Mouse (Mus musculus) heart, adult 8-10 months (tissue): ENCODE results near the gene Zfp865. TPM values are rescaled to one million over a fixed set of nuclear protein-coding genes. Genes with fewer than 3 reads are reported as not detected.

ENCODE experiments used
- DNase-seq: peaks from one replicate; pipeline ENCODE4 v3.0.0; 2022; ENCODE audit warnings: low spot score
- total RNA-seq, 4 experiments: library from RNA; stranded (reverse); gene quantifications; 2 replicates each; pipeline ENCODE4 v1.2.4; 2022

The Zfp865 gene
- total RNA-seq, 4 experiments from 2014 or later = 11.5 to 13.3 (median 12.8) TPM

GRCm38 (mm10) chr7:5080010-5080751 lies 60.0 kb downstream of the Zfp865 start, which contains the start of gene Epn1:
TSS of gene Epn1 (plus strand) at chr7:5080235.
- peak; percentile 97 for DNase-seq

DNA sequence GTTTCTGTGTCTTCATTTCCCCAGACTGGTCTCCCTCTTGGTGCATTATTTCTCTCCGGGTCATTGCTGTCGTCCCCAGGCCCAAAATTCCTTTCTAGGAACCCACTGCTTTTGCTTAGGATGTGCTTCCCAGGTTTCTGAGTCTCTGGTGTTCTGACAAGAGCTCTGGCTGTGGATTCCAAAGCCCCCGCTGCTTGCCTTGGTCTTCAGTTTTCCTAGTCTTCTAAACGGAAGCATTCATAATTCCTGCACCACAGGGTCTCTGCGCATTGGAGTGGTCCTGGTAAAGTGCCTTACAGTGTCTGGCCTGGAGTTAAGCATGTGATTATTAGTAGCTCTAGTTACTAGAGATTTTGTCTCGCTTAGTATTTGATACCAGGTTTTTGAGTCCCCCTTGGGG lies 60.6 kb downstream of the Zfp865 start:
- no peak for DNase-seq

DNA sequence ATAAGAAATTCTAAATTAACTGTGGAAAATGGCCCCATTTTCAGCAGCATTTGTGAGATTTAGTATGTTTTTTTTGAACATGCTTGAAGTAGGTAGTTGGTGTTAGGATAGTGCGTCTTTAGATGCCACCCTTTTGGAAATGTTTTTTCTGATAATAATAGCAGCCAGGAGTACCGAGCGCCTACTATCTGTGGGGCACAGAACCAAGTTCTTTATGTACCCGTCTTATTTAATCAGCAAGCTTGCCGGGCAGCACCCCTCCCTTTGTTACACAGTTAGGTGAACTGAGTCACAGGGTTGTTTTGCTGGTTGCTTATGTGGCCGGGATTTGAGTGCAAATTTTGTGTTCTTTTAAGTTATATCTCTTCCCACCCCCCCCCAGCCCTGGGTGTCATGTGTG lies 61.1 kb downstream of the Zfp865 start:
- no peak for DNase-seq

GRCm38 (mm10) chr7:5081939-5082338 lies 61.8 kb downstream of the Zfp865 start:
- no peak for DNase-seq

- no peak for DNase-seq
Observed at GRCm38 (mm10) chr7:5083325-5084105, 63.3 kb downstream of the Zfp865 start.

- DNase-seq = no peak
Observed at GRCm38 (mm10) chr7:5085512-5085911, 65.3 kb downstream of the Zfp865 start.

Other genes starting within 250 kb of the Zfp865 start
- gene Fam71e2, start 249.1 kb upstream of the Zfp865 start, total RNA-seq = not detected
- under 1 TPM in 1 of 4 experiments, not detected in 3; 0.19 TPM for gene Il11, start 237.5 kb upstream of the Zfp865 start, total RNA-seq
- not detected for gene Tmem190, start 237.4 kb upstream of the Zfp865 start, total RNA-seq
- 1 to 10 TPM; 2.2 to 5.5 (median 5.0) TPM for gene Tmem238, start 230.7 kb upstream of the Zfp865 start, total RNA-seq
- 100 to 1,000 TPM; 453 to 560 (median 508) TPM for gene Rpl28, start 227.5 kb upstream of the Zfp865 start, total RNA-seq
- gene Ube2s, start 207.8 kb upstream of the Zfp865 start, total RNA-seq = 100 to 1,000 TPM in 1 of 4 experiments, 10 to 100 TPM in 3; 76.2 to 103 (median 88.7) TPM
- under 1 TPM in 3 of 4 experiments, not detected in 1; 0.09 to 0.56 (median 0.25) TPM for gene Shisa7, start 175.7 kb upstream of the Zfp865 start, total RNA-seq
- 1 to 10 TPM; 5.3 to 6.1 (median 6.0) TPM for gene Isoc2b, start 150.1 kb upstream of the Zfp865 start, total RNA-seq
- gene Isoc2a, start 143.2 kb upstream of the Zfp865 start, total RNA-seq = 10 to 100 TPM; 52.2 to 62.9 (median 54.4) TPM
- gene Gm36210, start 113.9 kb upstream of the Zfp865 start, total RNA-seq = under 1 TPM in 2 of 4 experiments, not detected in 2; 0.22 to 0.43 TPM
- 1 to 10 TPM; 6.4 to 8.4 (median 7.5) TPM for gene Zfp628, start 105.2 kb upstream of the Zfp865 start, total RNA-seq
- gene Nat14, start 98.3 kb upstream of the Zfp865 start, total RNA-seq = 1 to 10 TPM; 4.7 to 6.7 (median 5.3) TPM
- 1 to 10 TPM; 1.4 to 2.5 (median 1.9) TPM for gene Ssc5d, start 94.6 kb upstream of the Zfp865 start, total RNA-seq
- 10 to 100 TPM; 27.3 to 40.6 (median 33.1) TPM for gene Sbk2, start 56.0 kb upstream of the Zfp865 start, total RNA-seq
- gene Sbk3, start 49.2 kb upstream of the Zfp865 start, total RNA-seq = 10 to 100 TPM; 28.3 to 70.4 (median 46.3) TPM
- 10 to 100 TPM in 3 of 4 experiments, 1 to 10 TPM in 1; 9.7 to 19.8 (median 11.8) TPM for gene Zfp579, start 24.2 kb upstream of the Zfp865 start, total RNA-seq
- 10 to 100 TPM in 2 of 4 experiments, 1 to 10 TPM in 2; 7.2 to 12.1 (median 9.5) TPM for gene Zfp524, start 6.0 kb upstream of the Zfp865 start, total RNA-seq
- gene Fiz1, start 5.7 kb upstream of the Zfp865 start, total RNA-seq = 10 to 100 TPM; 15.2 to 25.9 (median 17.5) TPM
- not detected for gene Gm44973, start 4.9 kb upstream of the Zfp865 start, total RNA-seq
- gene Ccdc106, start 177 bp downstream of the Zfp865 start, total RNA-seq = under 1 TPM in 1 of 4 experiments, not detected in 3; 0.22 TPM
- under 1 TPM in 1 of 4 experiments, not detected in 3; 0.37 TPM for gene 4632433K11Rik, start 13.7 kb downstream of the Zfp865 start, total RNA-seq
- gene Zfp784, start 18.1 kb downstream of the Zfp865 start, total RNA-seq = 1 to 10 TPM; 4.9 to 7.4 (median 6.0) TPM
- 1 to 10 TPM; 3.2 to 4.4 (median 4.0) TPM for gene Zfp580, start 31.2 kb downstream of the Zfp865 start, total RNA-seq
- 10 to 100 TPM; 61.7 to 69.8 (median 64.9) TPM for gene U2af2, start 41.8 kb downstream of the Zfp865 start, total RNA-seq
- 100 to 1,000 TPM; 164 to 192 (median 185) TPM for gene Epn1, start 59.9 kb downstream of the Zfp865 start, total RNA-seq
- gene Rfpl4, start 96.6 kb downstream of the Zfp865 start, total RNA-seq = not detected
- 1 to 10 TPM; 7.4 to 9.7 (median 8.9) TPM for gene Rasl2-9, start 105.6 kb downstream of the Zfp865 start, total RNA-seq
- not detected for gene Vmn1r55, start 129.3 kb downstream of the Zfp865 start, total RNA-seq
- not detected for gene Vmn1r56, start 176.4 kb downstream of the Zfp865 start, total RNA-seq
- not detected for gene Vmn1r57, start 198.1 kb downstream of the Zfp865 start, total RNA-seq